Comparison of ENCODE assay signal across 27 mouse cellular contexts in the genomic region with DNA sequence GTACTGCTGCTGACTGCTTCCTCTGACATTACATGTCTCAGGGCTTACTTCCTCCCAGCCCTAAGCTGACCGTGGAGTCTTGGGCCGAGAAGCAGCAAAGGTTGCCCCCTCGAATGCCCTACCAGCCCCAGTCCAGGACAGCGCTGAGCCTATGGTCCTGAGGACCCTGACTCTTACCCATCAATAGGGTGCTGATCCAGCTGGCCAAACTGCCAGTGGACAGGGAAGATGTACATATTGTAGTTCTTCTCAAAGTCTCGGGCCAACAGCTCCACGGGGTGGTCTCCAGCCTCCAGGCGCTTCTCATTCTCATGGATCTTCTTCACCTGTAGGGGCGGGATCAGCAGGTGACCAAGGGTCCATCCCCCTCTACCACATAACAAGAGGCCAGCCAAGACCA. TPM values are rescaled to one million over a fixed set of nuclear protein-coding genes. Genes with fewer than 3 reads are reported as not detected.
DNase-seq lines count a peak whose midpoint lies in the region; ATAC-seq and TF ChIP-seq lines count a peak whose summit lies in the region.
"Had no signal": no experiment of that assay in that cellular context is flagged by ENCODE, and none has a peak within 500 bp of the region (broad histone marks: within the 10 kb centered on the region; RNA-seq: fewer than 3 reads in every experiment).

No protein-coding gene starts in this region.

- H3K36me3 ChIP-seq in heart, adult 2 months (ENCODE audit: control insufficient read depth, insufficient read depth, low read length), result peaks cover 38% of the 10 kb centered on the region
- peaks cover 62% of the 10 kb centered on the region for H3K36me3 ChIP-seq in heart, embryonic 11.5 days (ENCODE audit: control insufficient read depth, insufficient read depth, low read length)
- no peaks in the 10 kb centered on the region; the same call in 1 of the 2 replicates for H3K36me3 ChIP-seq in kidney, adult 2 months (ENCODE audit: control insufficient read depth, insufficient read depth, low read length)
- H3K36me3 ChIP-seq in embryonic facial prominence, embryonic 15.5 days, result peaks cover 84% of the 10 kb centered on the region
- H3K36me3 ChIP-seq: forebrain, embryonic 15.5 days had no signal

- peak overlapping the region; percentile 35; the same call in 1 of the 2 replicates for H3K9ac ChIP-seq in heart, adult 2 months (ENCODE audit: low read depth, low read length)
- H3K9ac ChIP-seq in heart, embryonic 11.5 days (ENCODE audit: low read depth, low read length), result no peak overlapping the region
- no peak overlapping the region for H3K9ac ChIP-seq in embryonic facial prominence, embryonic 15.5 days
- H3K9ac ChIP-seq: forebrain, embryonic 15.5 days; hindbrain, embryonic 12.5 days; intestine, embryonic 15.5 days; lung, embryonic 15.5 days had no signal

- 82% methylated on average over 8 of the region's 8 CpGs for WGBS in heart, adult 2 months
- WGBS in heart, embryonic 11.5 days (ENCODE audit: insufficient replicate concordance), result 84% methylated on average over 8 of the region's 8 CpGs
- WGBS in kidney, adult 2 months, result 86% methylated on average over 8 of the region's 8 CpGs
- WGBS in embryonic facial prominence, embryonic 15.5 days, result 93% methylated on average over 8 of the region's 8 CpGs

- TF ChIP-seq POLR2A in heart, adult 2 months (IDR thresholded peaks at IDR 0.05; ENCODE audit: insufficient read depth, low read depth, low read length), result no peak
- no peak for TF ChIP-seq POLR2A in kidney, adult 2 months (IDR thresholded peaks at IDR 0.05; ENCODE audit: low read depth, low read length)

- no peaks in the 10 kb centered on the region for H3K27me3 ChIP-seq in heart, adult 2 months (ENCODE audit: control insufficient read depth, insufficient read depth, low read length)
- H3K27me3 ChIP-seq in heart, embryonic 11.5 days (ENCODE audit: control insufficient read depth, insufficient read depth, low read length), result no peaks in the 10 kb centered on the region
- H3K27me3 ChIP-seq in kidney, adult 2 months (replicated peaks; ENCODE audit: control insufficient read depth, insufficient read depth, low read length), result no peaks in the 10 kb centered on the region
- H3K27me3 ChIP-seq in embryonic facial prominence, embryonic 15.5 days, result no peaks in the 10 kb centered on the region
- H3K27me3 ChIP-seq: forebrain, embryonic 15.5 days; hindbrain, embryonic 12.5 days; intestine, embryonic 15.5 days; lung, embryonic 15.5 days had no signal

- H3K79me2 ChIP-seq in heart, adult 2 months (replicated peaks; ENCODE audit: control insufficient read depth, insufficient read depth, low read length), result no peaks in the 10 kb centered on the region

- no peaks in the 10 kb centered on the region for H3K9me3 ChIP-seq in heart, embryonic 11.5 days (replicated peaks; ENCODE audit: control insufficient read depth, low read length)
- H3K9me3 ChIP-seq in embryonic facial prominence, embryonic 15.5 days (replicated peaks), result no peaks in the 10 kb centered on the region
- H3K9me3 ChIP-seq: forebrain, embryonic 10.5 days; forebrain, embryonic 15.5 days; hindbrain, embryonic 12.5 days; intestine, embryonic 15.5 days; lung, embryonic 15.5 days had no signal

- no peak for TF ChIP-seq EP300 in heart, adult 2 months (IDR thresholded peaks at IDR 0.05; ENCODE audit: insufficient read depth, low read depth, low read length)

- intact Hi-C loops in heart, adult 2 months (cut with DNase I), result no loop called here

- peak overlapping the region; percentile 80 for H3K27ac ChIP-seq in heart, adult 2 months
- no peak overlapping the region for H3K27ac ChIP-seq in heart, embryonic 11.5 days (ENCODE audit: low read depth, low read length)
- H3K27ac ChIP-seq in kidney, adult 2 months (ENCODE audit: insufficient read depth, low read depth, low read length), result peak overlapping the region; percentile 40; the same call in 1 of the 2 replicates
- peak overlapping the region; percentile 69 for H3K27ac ChIP-seq in brown adipose tissue, adult 24 weeks (replicated peaks; ENCODE audit: low read depth, low read length)
- H3K27ac ChIP-seq in embryonic facial prominence, embryonic 15.5 days (replicated peaks), result no peak overlapping the region
- H3K27ac ChIP-seq: forebrain, embryonic 10.5 days; forebrain, embryonic 15.5 days; hindbrain, embryonic 12.5 days; hindbrain, postnatal 0 days; intestine, embryonic 15.5 days; lung, embryonic 15.5 days had no signal

- H3K4me1 ChIP-seq in heart, adult 2 months (ENCODE audit: control insufficient read depth, insufficient read depth, low read length), result peaks cover 19% of the 10 kb centered on the region
- H3K4me1 ChIP-seq in heart, embryonic 11.5 days (ENCODE audit: control insufficient read depth, insufficient read depth, low read length), result no peaks in the 10 kb centered on the region
- H3K4me1 ChIP-seq in kidney, adult 2 months (ENCODE audit: control insufficient read depth, insufficient read depth, low read length), result no peaks in the 10 kb centered on the region
- H3K4me1 ChIP-seq in brown adipose tissue, adult 24 weeks (ENCODE audit: control insufficient read depth, insufficient read depth, insufficient read length, low read length), result peaks cover 25% of the 10 kb centered on the region
- H3K4me1 ChIP-seq in embryonic facial prominence, embryonic 15.5 days, result no peaks in the 10 kb centered on the region
- H3K4me1 ChIP-seq: forebrain, embryonic 10.5 days; forebrain, embryonic 15.5 days; hindbrain, embryonic 12.5 days; intestine, embryonic 15.5 days had no signal

- no peak for ATAC-seq in heart, embryonic 11.5 days (replicated peaks; ENCODE audit: insufficient number of reproducible peaks, low FRiP score, low TSS enrichment)
- 0 out of 2 replicates have a peak, but pooled peaks have one; percentile 21 for ATAC-seq in embryonic facial prominence, embryonic 15.5 days (ENCODE audit: insufficient number of reproducible peaks, low FRiP score, low TSS enrichment, low read depth)
- ATAC-seq: forebrain, embryonic 15.5 days; hindbrain, postnatal 0 days; intestine, embryonic 15.5 days had no signal

- DNase-seq in heart, adult 2 months, result no peak
- DNase-seq in kidney, adult 2 months, result no peak
- DNase-seq in kidney, postnatal 14 days, result no peak
- no peak for DNase-seq in adrenal gland, postnatal 4 days (ENCODE audit: low spot score in 2 of 2)
- DNase-seq: adrenal gland, postnatal 36 days; B cell, adult 2 months; cerebellum, adult 8-10 months; cerebellum, postnatal 25 days; heart, postnatal 14 days; kidney, adult 8-10 months; layer of hippocampus, postnatal 36 days; left cerebral cortex, postnatal 4 days; liver; midbrain, embryonic 14.5 days; retina, postnatal 1 day; right cerebral cortex, postnatal 14 days; thymus, postnatal 14 days had no signal

- no peak for TF ChIP-seq CTCF in heart, adult 2 months (IDR thresholded peaks at IDR 0.05)
- TF ChIP-seq CTCF in kidney, adult 2 months (conservative IDR thresholded peaks at IDR 0.05; ENCODE audit: insufficient read depth, insufficient read length, low read depth, low read length), result no peak

- H3K4me2 ChIP-seq in heart, embryonic 11.5 days, result no peak overlapping the region
- H3K4me2 ChIP-seq in embryonic facial prominence, embryonic 15.5 days (replicated peaks), result no peak overlapping the region
- H3K4me2 ChIP-seq: forebrain, embryonic 15.5 days; hindbrain, embryonic 12.5 days; intestine, embryonic 15.5 days; lung, embryonic 15.5 days had no signal

- H3K4me3 ChIP-seq in heart, adult 2 months, result no peak overlapping the region
- H3K4me3 ChIP-seq in heart, embryonic 11.5 days (ENCODE audit: low read depth, low read length), result no peak overlapping the region
- H3K4me3 ChIP-seq in kidney, adult 2 months (ENCODE audit: insufficient read depth, low read depth, low read length), result no peak overlapping the region
- H3K4me3 ChIP-seq in brown adipose tissue, adult 24 weeks (ENCODE audit: insufficient read depth, low read depth, low read length), result no peak overlapping the region
- H3K4me3 ChIP-seq in embryonic facial prominence, embryonic 15.5 days (replicated peaks), result no peak overlapping the region
- H3K4me3 ChIP-seq: forebrain, embryonic 10.5 days; forebrain, embryonic 15.5 days; hindbrain, embryonic 12.5 days; intestine, embryonic 15.5 days; lung, embryonic 15.5 days had no signal

RNA-seq across cellular contexts. Expression of gene Sparc, which starts 24.6 kb away (rescaled TPM):
- 100 to 1,000 TPM; 320 to 420 TPM for total RNA-seq in heart, adult 2 months (2021)
- 666 and 876 TPM in 2 replicates for polyA plus RNA-seq in heart, adult 2 months (2012; rRNA removed)
- polyA plus RNA-seq in heart, embryonic 11.5 days (2014; fragmentation: Nextera tagmentation; extraction: Ambion mirVana), result 1,182 and 1,259 TPM in 2 replicates
- 585 and 720 TPM in 2 replicates for polyA plus RNA-seq in kidney, adult 2 months (2012; rRNA removed)
- 730 and 804 TPM in 2 replicates for polyA plus RNA-seq in brown adipose tissue, adult 24 weeks (2012; ENCODE audit: insufficient read depth, insufficient read length, missing spikeins)
- polyA plus RNA-seq in embryonic facial prominence, embryonic 15.5 days (2015; fragmentation: Nextera tagmentation; extraction: Ambion mirVana), result 3,074 and 3,219 TPM in 2 replicates
- 1,000 to 10,000 TPM; 2,300 to 2,476 TPM for total RNA-seq in adrenal gland, postnatal 4 days (2021)
- total RNA-seq: monocyte, adult 5-6 weeks had no signal

Comparison
In these comparisons a context has a peak if more than half of its experiments do, and no peak if none do; other contexts are left out.
1. H3K27ac ChIP-seq: peak in heart, adult 2 months (single experiment), kidney, adult 2 months (single experiment) and brown adipose tissue, adult 24 weeks (single experiment); none in heart, embryonic 11.5 days (single experiment) and embryonic facial prominence, embryonic 15.5 days (single experiment).